Mouse (Mus musculus) CD4-positive, CD25-positive, alpha-beta regulatory T cell, adult 4 months (primary cell): ENCODE measurements around the gene Tmem273. TPM values are rescaled to one million over a fixed set of nuclear protein-coding genes. Genes with fewer than 3 reads are reported as not detected.

Experiments
- ATAC-seq: one replicate; pipeline ENCODE4 v1.8.0; 2017
- polyA plus RNA-seq, 2 experiments: library from polyadenylated mRNA; unstranded; fragments of 100-300 nt; shearing (Covaris generic); gene quantifications; one replicate each; pipeline ENCODE4 v1.2.1; 2017

The Tmem273 gene
- polyA plus RNA-seq, 2 experiments from 2014 or later: 3.7 to 4.9 TPM

- ATAC-seq: no peak
These were observed 75.4 kb downstream of the Tmem273 start for GRCm38 (mm10) chr14:32861149-32861581.

DNA sequence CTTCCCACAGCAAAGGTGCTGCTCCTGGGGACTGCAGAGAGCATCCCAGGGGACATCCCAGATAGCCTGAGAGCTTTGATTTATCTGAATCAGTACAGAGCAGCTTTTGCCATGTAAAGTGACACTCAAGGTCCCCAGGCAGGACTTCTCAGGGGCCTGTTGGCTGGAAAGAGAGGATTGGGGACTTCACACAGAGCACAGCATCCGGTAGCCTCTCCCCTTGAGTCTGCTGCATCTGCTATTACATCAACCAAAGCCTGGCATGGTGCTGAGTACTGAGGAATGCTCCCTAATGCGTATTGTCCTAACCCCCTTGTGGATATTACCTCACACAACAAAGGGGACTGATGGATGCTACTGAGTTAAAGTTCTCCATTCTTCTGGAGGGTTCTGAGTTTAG, 75.9 kb downstream of the Tmem273 start:
- no peak for ATAC-seq

DNA sequence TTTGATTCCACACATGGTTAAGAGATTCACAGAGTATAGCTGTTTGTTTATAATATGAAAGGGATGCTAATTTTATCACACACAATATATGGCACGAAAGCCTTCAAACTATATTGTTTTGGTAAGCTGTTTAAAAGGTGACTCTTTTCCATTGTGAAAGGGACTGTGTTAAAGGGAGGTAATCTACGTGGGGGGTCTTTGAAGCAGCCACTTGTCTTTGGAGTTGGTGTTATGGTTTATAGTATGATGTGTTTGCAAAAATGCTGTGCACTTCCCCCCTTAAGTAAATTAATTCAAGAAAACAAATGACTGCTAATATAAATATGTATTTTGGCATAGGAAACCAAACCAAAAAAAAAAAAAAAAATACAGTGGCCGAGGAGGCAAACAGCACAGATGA, 79.6 kb downstream of the Tmem273 start:
- no peak for ATAC-seq

Other genes starting within 250 kb of the Tmem273 start
- gene Prrxl1, start 186.6 kb upstream of the Tmem273 start, polyA plus RNA-seq: not detected
- not detected for gene 3425401B19Rik, start 100.7 kb upstream of the Tmem273 start, polyA plus RNA-seq
- gene Fam170b, start 48.0 kb downstream of the Tmem273 start, polyA plus RNA-seq: not detected
- not detected for gene Vstm4, start 70.8 kb downstream of the Tmem273 start, polyA plus RNA-seq
- not detected for gene Lrrc18, start 205.4 kb downstream of the Tmem273 start, polyA plus RNA-seq